Mouse (Mus musculus) kidney, adult 2 months (tissue): ENCODE measurements around the gene Gm17019.
"Not testable (repeated sequence)": the region's sequence is repeated elsewhere in the genome, so short reads cannot be mapped to it uniquely, and the experiment has no call there.

Experiments used
- CTCF ChIP-seq: fragments of 200-500 bp; conservative IDR thresholded peaks from 2 replicates; pipeline ENCODE4 v1.5.1; 2011; ENCODE audit warnings: low read depth, mild to moderate bottlenecking, control low read depth, low read length, moderate library complexity, mixed read lengths; ENCODE audit not compliant: insufficient read depth, insufficient read length
- POLR2A ChIP-seq: fragments of 200-500 bp; IDR thresholded peaks from one replicate; pipeline ENCODE4 v1.6.1; 2011; ENCODE audit warnings: low read depth, low read length, control low read depth

GRCm38 (mm10) chr5:15062385-15062715, 29.6 kb upstream of the Gm17019 start:
- not testable (repeated sequence) for TF ChIP-seq CTCF, POLR2A
